Mouse (Mus musculus): ENCODE results near the gene Klf16. TPM values are rescaled to one million over a fixed set of nuclear protein-coding genes. Genes with fewer than 3 reads are reported as not detected.
A peak's percentile ranks its signal among the peaks of the same experiment; 100 is the strongest.

The Klf16 gene
- polyA plus RNA-seq, 1 experiment: 8.7 TPM

- peak overlapping the region; percentile 96 for H3K4me3 ChIP-seq (ENCODE audit: insufficient read depth, low read depth, low read length)
- DNase-seq: no peak
- H3K4me1 ChIP-seq (ENCODE audit: control insufficient read depth, insufficient read depth, low read length): peaks cover 25% of the 10 kb centered on the region
- H3K27ac ChIP-seq (ENCODE audit: insufficient read depth, low read depth, low read length): peak overlapping the region; percentile 29; the same call in 1 of the 2 replicates
- TF ChIP-seq POLR2A (IDR thresholded peaks at IDR 0.05; ENCODE audit: low read depth, low read length) (no peak), CTCF (conservative IDR thresholded peaks at IDR 0.05; ENCODE audit: insufficient read depth, insufficient read length, low read depth, low read length) (no peak)
- 4% methylated on average over 12 of the region's 12 CpGs for WGBS
- H3K36me3 ChIP-seq (ENCODE audit: control insufficient read depth, insufficient read depth, low read length): no peaks in the 10 kb centered on the region
- no peaks in the 10 kb centered on the region for H3K27me3 ChIP-seq (replicated peaks; ENCODE audit: control insufficient read depth, insufficient read depth, low read length)
Measured at GRCm38 (mm10) chr10:80589127-80589878, 12.2 kb upstream of the Klf16 start.

GRCm38 (mm10) chr10:80587305-80587657 lies 10.2 kb upstream of the Klf16 start:
- peaks cover 30% of the 10 kb centered on the region for H3K4me1 ChIP-seq (ENCODE audit: control insufficient read depth, insufficient read depth, low read length)
- H3K27me3 ChIP-seq (replicated peaks; ENCODE audit: control insufficient read depth, insufficient read depth, low read length): no peaks in the 10 kb centered on the region
- 30% methylated on average over 4 of the region's 4 CpGs for WGBS
- H3K36me3 ChIP-seq (ENCODE audit: control insufficient read depth, insufficient read depth, low read length): no peaks in the 10 kb centered on the region
- TF ChIP-seq CTCF (conservative IDR thresholded peaks at IDR 0.05; ENCODE audit: insufficient read depth, insufficient read length, low read depth, low read length): no peak
- no peak for TF ChIP-seq POLR2A (IDR thresholded peaks at IDR 0.05; ENCODE audit: low read depth, low read length)
- DNase-seq: peak; percentile 79
- peak overlapping the region; percentile 61 for H3K27ac ChIP-seq (ENCODE audit: insufficient read depth, low read depth, low read length)
- H3K4me3 ChIP-seq (ENCODE audit: insufficient read depth, low read depth, low read length): peak overlapping the region; percentile 16; the same call in 1 of the 2 replicates

GRCm38 (mm10) chr10:80586407-80587304 lies 9.5 kb upstream of the Klf16 start:
- H3K27me3 ChIP-seq (replicated peaks; ENCODE audit: control insufficient read depth, insufficient read depth, low read length): no peaks in the 10 kb centered on the region
- peak overlapping the region; percentile 61 for H3K27ac ChIP-seq (ENCODE audit: insufficient read depth, low read depth, low read length)
- no peak for TF ChIP-seq CTCF (conservative IDR thresholded peaks at IDR 0.05; ENCODE audit: insufficient read depth, insufficient read length, low read depth, low read length)
- no peak for TF ChIP-seq POLR2A (IDR thresholded peaks at IDR 0.05; ENCODE audit: low read depth, low read length)
- H3K4me3 ChIP-seq (ENCODE audit: insufficient read depth, low read depth, low read length): peak overlapping the region; percentile 16; the same call in 1 of the 2 replicates
- 88% methylated on average over 46 of the region's 51 CpGs for WGBS
- peaks cover 30% of the 10 kb centered on the region for H3K4me1 ChIP-seq (ENCODE audit: control insufficient read depth, insufficient read depth, low read length)
- no peaks in the 10 kb centered on the region for H3K36me3 ChIP-seq (ENCODE audit: control insufficient read depth, insufficient read depth, low read length)
- DNase-seq: no peak

GRCm38 (mm10) chr10:80585581-80585980 lies 8.5 kb upstream of the Klf16 start:
- Histone ChIP-seq H3K27me3 (replicated peaks; ENCODE audit: control insufficient read depth, insufficient read depth, low read length) (no peaks in the 10 kb centered on the region), H3K4me1 (ENCODE audit: control insufficient read depth, insufficient read depth, low read length) (peaks cover 30% of the 10 kb centered on the region), H3K4me3 (ENCODE audit: insufficient read depth, low read depth, low read length) (no peak overlapping the region), H3K27ac (ENCODE audit: insufficient read depth, low read depth, low read length) (no peak overlapping the region), H3K36me3 (ENCODE audit: control insufficient read depth, insufficient read depth, low read length) (no peaks in the 10 kb centered on the region)
- DNase-seq: no peak
- WGBS: 90% methylated on average over 8 of the region's 8 CpGs
- no peak for TF ChIP-seq CTCF (conservative IDR thresholded peaks at IDR 0.05; ENCODE audit: insufficient read depth, insufficient read length, low read depth, low read length)
- no peak for TF ChIP-seq POLR2A (IDR thresholded peaks at IDR 0.05; ENCODE audit: low read depth, low read length)

GRCm38 (mm10) chr10:80584642-80585552 lies 7.8 kb upstream of the Klf16 start:
- Histone ChIP-seq H3K27me3 (replicated peaks; ENCODE audit: control insufficient read depth, insufficient read depth, low read length) (no peaks in the 10 kb centered on the region), H3K4me1 (ENCODE audit: control insufficient read depth, insufficient read depth, low read length) (peaks cover 30% of the 10 kb centered on the region), H3K36me3 (ENCODE audit: control insufficient read depth, insufficient read depth, low read length) (no peaks in the 10 kb centered on the region), H3K27ac (ENCODE audit: insufficient read depth, low read depth, low read length) (peak overlapping the region; percentile 45), H3K4me3 (ENCODE audit: insufficient read depth, low read depth, low read length) (no peak overlapping the region)
- no peak for TF ChIP-seq POLR2A (IDR thresholded peaks at IDR 0.05; ENCODE audit: low read depth, low read length)
- DNase-seq: no peak
- 46% methylated on average over 12 of the region's 12 CpGs for WGBS

GRCm38 (mm10) chr10:80584045-80584488 lies 6.9 kb upstream of the Klf16 start:
- Histone ChIP-seq H3K27ac (ENCODE audit: insufficient read depth, low read depth, low read length) (peak overlapping the region; percentile 45), H3K36me3 (ENCODE audit: control insufficient read depth, insufficient read depth, low read length) (no peaks in the 10 kb centered on the region), H3K4me3 (ENCODE audit: insufficient read depth, low read depth, low read length) (no peak overlapping the region), H3K27me3 (replicated peaks; ENCODE audit: control insufficient read depth, insufficient read depth, low read length) (no peaks in the 10 kb centered on the region), H3K4me1 (ENCODE audit: control insufficient read depth, insufficient read depth, low read length) (peaks cover 31% of the 10 kb centered on the region)
- 36% methylated on average over 12 of the region's 12 CpGs for WGBS
- TF ChIP-seq CTCF (conservative IDR thresholded peaks at IDR 0.05; ENCODE audit: insufficient read depth, insufficient read length, low read depth, low read length) (no peak), POLR2A (IDR thresholded peaks at IDR 0.05; ENCODE audit: low read depth, low read length) (no peak)
- DNase-seq: peak; percentile 88

Data from kidney, adult 2 months (tissue).